Mouse (Mus musculus) MEL (cell line): ENCODE results near the gene A1cf. TPM values are rescaled to one million over a fixed set of nuclear protein-coding genes. Genes with fewer than 3 reads are reported as not detected.

ENCODE experiments used
- DNase-seq: peaks from one replicate; pipeline ENCODE4 v3.0.0; 2011; ENCODE audit warnings: low read depth, low spot score
- H3K27ac ChIP-seq: 2 replicates; pipeline ENCODE4 v1.5.1; 2012; ENCODE audit warnings: low read depth, mild to moderate bottlenecking, control low read depth, low read length, moderate library complexity; ENCODE audit not compliant: control insufficient read depth
- H3K27me3 ChIP-seq, 2 experiments: fragments of 150-350 bp in 1 of 2; sonication (generic) in 1 of 2; 2 replicates each; pipeline ENCODE4 v1.6.1; 2012; ENCODE audit warnings: low read length in 2 of 2, mild to moderate bottlenecking in 2 of 2, improper control_type of control experiment in 1 of 2, moderate library complexity in 1 of 2; ENCODE audit not compliant: insufficient read depth in 2 of 2, control insufficient read depth in 1 of 2
- H3K36me3 ChIP-seq, 2 experiments: 2 replicates each; pipeline ENCODE4 v1.6.1; 2012 to 2014; ENCODE audit warnings: low read length in 2 of 2, improper control_type of control experiment in 1 of 2, inconsistent platforms in 1 of 2, mild to moderate bottlenecking in 1 of 2; ENCODE audit not compliant: insufficient read depth in 2 of 2, control insufficient read depth in 1 of 2
- H3K4me1 ChIP-seq, 2 experiments: fragments of 150-350 bp in 1 of 2; sonication (generic) in 1 of 2; 2 replicates each; pipeline ENCODE4 v1.6.1; 2012; ENCODE audit warnings: low read length in 2 of 2, improper control_type of control experiment in 1 of 2, mild to moderate bottlenecking in 1 of 2; ENCODE audit not compliant: insufficient read depth in 2 of 2, control insufficient read depth in 1 of 2
- H3K4me3 ChIP-seq, 2 experiments: fragments of 150-350 bp in 1 of 2; sonication (generic) in 1 of 2; 2 replicates each; pipeline ENCODE4 v1.5.1; 2012; ENCODE audit warnings: low read depth in 2 of 2, low read length in 2 of 2, mild to moderate bottlenecking in 2 of 2, moderate library complexity in 2 of 2, control low read depth in 1 of 2, improper control_type of control experiment in 1 of 2; ENCODE audit not compliant: control insufficient read depth in 1 of 2, insufficient read depth in 1 of 2
- H3K79me2 ChIP-seq: 2 replicates; pipeline ENCODE4 v1.6.1; 2012; ENCODE audit warnings: mild to moderate bottlenecking, low read length, moderate library complexity; ENCODE audit not compliant: control insufficient read depth, poor library complexity, insufficient read depth
- H3K9ac ChIP-seq: 2 replicates; pipeline ENCODE4 v1.6.1; 2012; ENCODE audit warnings: low read depth, mild to moderate bottlenecking, control low read depth, low read length, moderate library complexity; ENCODE audit not compliant: control insufficient read depth, poor library complexity, severe bottlenecking
- H3K9me3 ChIP-seq: fragments of 150-350 bp; sonication (generic); replicated peaks from 2 replicates; pipeline ENCODE4 v1.6.1; 2012; ENCODE audit warnings: mild to moderate bottlenecking, low read length, improper control_type of control experiment, moderate library complexity; ENCODE audit not compliant: insufficient read depth
- BHLHE40 ChIP-seq: IDR thresholded peaks from 2 replicates; pipeline ENCODE4 v1.6.1; 2012; ENCODE audit warnings: low read depth, mild to moderate bottlenecking, inconsistent platforms, low read length, improper control_type of control experiment, borderline replicate concordance
- E2F4 ChIP-seq: IDR thresholded peaks from 2 replicates; pipeline ENCODE4 v1.6.1; 2011; ENCODE audit warnings: low read depth, low read length, improper control_type of control experiment, borderline replicate concordance
- ELF1 ChIP-seq: IDR thresholded peaks from 2 replicates; pipeline ENCODE4 v1.6.1; 2014; ENCODE audit warnings: low read depth, mild to moderate bottlenecking, inconsistent platforms, low read length, improper control_type of control experiment, moderate library complexity
- EP300 ChIP-seq, 2 experiments: IDR thresholded peaks; 2 replicates each; pipeline ENCODE4 v1.6.1; 2011; ENCODE audit warnings: improper control_type of control experiment in 2 of 2, low read length in 2 of 2, low read depth in 1 of 2, mild to moderate bottlenecking in 1 of 2
- JUND ChIP-seq: IDR thresholded peaks from 2 replicates; pipeline ENCODE4 v1.6.1; 2011; ENCODE audit warnings: low read depth, mild to moderate bottlenecking, improper control_type of control experiment, low read length
- MAX ChIP-seq: IDR thresholded peaks from 2 replicates; pipeline ENCODE4 v1.6.1; 2011; ENCODE audit warnings: low read length, improper control_type of control experiment
- POLR2AphosphoS2 ChIP-seq: IDR thresholded peaks from 2 replicates; pipeline ENCODE4 v1.6.1; 2011; ENCODE audit warnings: low read length, improper control_type of control experiment
- POLR2AphosphoS5 ChIP-seq: IDR thresholded peaks from 2 replicates; pipeline ENCODE4 v1.6.1; 2012; ENCODE audit warnings: low read depth, borderline replicate concordance, mild to moderate bottlenecking, inconsistent platforms, low read length, moderate library complexity, mixed read lengths
- RAD21 ChIP-seq: IDR thresholded peaks from 2 replicates; pipeline ENCODE4 v1.6.1; 2011; ENCODE audit warnings: mild to moderate bottlenecking, low read depth, low read length, improper control_type of control experiment
- SMC3 ChIP-seq: IDR thresholded peaks from 2 replicates; pipeline ENCODE4 v1.6.1; 2011; ENCODE audit warnings: low read depth, low read length, improper control_type of control experiment
- polyA plus RNA-seq, 2 experiments: library from polyadenylated mRNA; stranded (reverse) in 1 of 2; unstranded in 1 of 2; fragments of >175 nt in 1 of 2; fragments of >200 nt in 1 of 2; gene quantifications; 2 replicates each; pipeline versions ENCODE4 v1.2.1 to v1.2.4; 2012; ENCODE audit warnings: low replicate concordance in 2 of 2, low read depth in 1 of 2; ENCODE audit not compliant: insufficient read length in 2 of 2, insufficient read depth in 1 of 2, missing spikeins in 1 of 2
- total RNA-seq: library from RNA; depleted of rRNA; stranded (reverse); fragments of 300-350 nt; gene quantifications from 2 replicates; pipeline ENCODE4 v1.2.3, GENCODE M21; 2012; rRNA removed

Gene A1cf
- total RNA-seq (not detected in 2 replicates), polyA plus RNA-seq (not detected)

DNA sequence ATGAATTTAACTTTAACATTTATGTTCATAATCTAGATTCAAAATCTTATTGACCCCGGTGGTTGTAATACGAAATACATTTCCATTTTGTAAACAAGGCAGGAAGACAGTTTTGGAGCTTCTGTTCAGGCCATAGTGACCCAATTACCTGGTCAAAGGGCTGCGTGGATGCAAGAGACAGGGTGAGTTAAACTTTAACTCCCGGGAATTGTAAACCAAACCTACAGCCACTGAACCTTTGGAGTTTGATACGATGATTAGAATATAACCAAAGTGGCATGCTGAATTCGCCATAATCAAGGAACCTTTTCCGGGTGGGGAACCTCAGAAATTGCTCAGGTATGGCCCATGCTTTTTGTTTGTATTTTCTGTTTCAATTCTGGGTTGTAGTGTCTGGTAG lies at the start of gene A1cf:
A1cf (plus strand) TSS at position 244 of the 400 bp plus-strand sequence.
- H3K9ac ChIP-seq = no peak within 1 kb of the TSS
- TF ChIP-seq BHLHE40 = no peak
- TF ChIP-seq, all 39 proteins: peak for 0
- Histone ChIP-seq H3K79me2 (no peaks in the 10 kb centered on the region), H3K27ac (no peak within 1 kb of the TSS), H3K27me3 (no peaks in the 10 kb centered on the region; a peak in 1 of 4 replicates), H3K4me1 (no peaks in the 10 kb centered on the region), H3K4me3 (no peak within 1 kb of the TSS), H3K36me3 (no peaks in the 10 kb centered on the region), H3K9me3 (no peaks in the 10 kb centered on the region)
- no peak for DNase-seq

DNA sequence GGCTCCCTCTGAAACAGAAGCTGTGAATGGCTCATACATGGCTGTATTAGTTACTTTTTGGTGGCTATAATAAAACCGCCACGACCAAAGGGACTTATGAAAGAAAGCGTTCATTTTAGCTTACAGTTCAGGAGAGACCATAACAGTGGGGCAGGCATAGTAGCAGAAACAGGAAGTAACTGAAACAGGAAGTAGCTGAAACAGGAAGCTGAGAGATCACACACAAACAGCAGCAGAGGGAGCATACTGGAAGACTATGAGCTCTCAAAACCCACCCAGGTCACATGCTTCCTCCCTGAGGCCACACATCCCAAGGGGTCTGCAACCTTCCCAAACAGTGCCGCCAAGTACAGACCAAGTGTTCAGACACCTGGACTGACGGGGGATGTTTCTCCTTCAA lies 34.3 kb upstream of the A1cf start:
- Histone ChIP-seq H3K4me1 (no peaks in the 10 kb centered on the region), H3K9ac (no peak overlapping the region), H3K9me3 (no peaks in the 10 kb centered on the region), H3K27me3 (no peaks in the 10 kb centered on the region), H3K79me2 (no peaks in the 10 kb centered on the region), H3K27ac (no peak overlapping the region), H3K36me3 (no peaks in the 10 kb centered on the region), H3K4me3 (no peak overlapping the region)
- DNase-seq = peak; percentile 63
- TF ChIP-seq ELF1 (peak; percentile 38; the same call in 1 of the 2 replicates), POLR2AphosphoS5 (no peak)

DNA sequence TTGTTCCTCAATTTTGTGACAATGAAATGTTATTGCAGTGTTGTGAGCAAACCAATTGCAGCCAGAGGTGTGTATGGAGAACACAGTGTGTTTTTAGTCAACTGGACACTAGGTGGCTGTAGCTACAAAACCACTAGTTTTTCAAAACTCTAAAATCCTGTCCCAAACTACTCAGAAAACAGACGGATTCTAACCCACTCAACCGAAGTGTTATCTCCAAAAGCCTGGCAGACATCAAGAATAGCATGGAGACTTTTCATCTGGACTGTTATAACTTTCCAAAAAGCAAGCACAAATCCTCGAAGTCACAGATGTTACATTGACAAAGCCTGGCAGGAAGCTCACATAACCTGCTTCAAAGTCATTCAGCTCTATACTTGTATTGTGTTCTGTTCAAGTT lies 6.7 kb upstream of the A1cf start:
- H3K9ac ChIP-seq = no peak overlapping the region
- H3K27me3 ChIP-seq = no peaks in the 10 kb centered on the region; a peak in 1 of 4 replicates
- H3K4me3 ChIP-seq = no peak overlapping the region
- TF ChIP-seq EP300 (IDR thresholded peaks at IDR 0.05; ENCODE audit: low read depth in 1 of 2, low read length in 2 of 2) = no peak
- no peak for TF ChIP-seq POLR2AphosphoS2
- no peak for TF ChIP-seq E2F4
- no peak for TF ChIP-seq MAX
- TF ChIP-seq ELF1 = no peak
- no peak; the same call in 1 of the 2 replicates for TF ChIP-seq RAD21
- TF ChIP-seq SMC3 = 0 out of 2 replicates have a peak, but pooled peaks have one; percentile 2
- no peak for TF ChIP-seq JUND
- DNase-seq = no peak
- H3K9me3 ChIP-seq = no peaks in the 10 kb centered on the region
- H3K27ac ChIP-seq = no peak overlapping the region
- H3K4me1 ChIP-seq = no peaks in the 10 kb centered on the region
- H3K36me3 ChIP-seq = no peaks in the 10 kb centered on the region
- H3K79me2 ChIP-seq = no peaks in the 10 kb centered on the region
